Mouse (Mus musculus): ENCODE results near the gene Ptgdr2.

- TF ChIP-seq CTCF (conservative IDR thresholded peaks at IDR 0.05; ENCODE audit: low read length) = no peak
- no peak for TF ChIP-seq POU5F1 (IDR thresholded peaks at IDR 0.05; ENCODE audit: borderline replicate concordance, low read length)
These were observed 33.5 kb downstream of the Ptgdr2 start for GRCm38 (mm10) chr19:10970457-10970856.

Data from E14TG2a.4 (cell line).